Comparison of ENCODE assay signal across 15 mouse cellular contexts in the genomic region with DNA sequence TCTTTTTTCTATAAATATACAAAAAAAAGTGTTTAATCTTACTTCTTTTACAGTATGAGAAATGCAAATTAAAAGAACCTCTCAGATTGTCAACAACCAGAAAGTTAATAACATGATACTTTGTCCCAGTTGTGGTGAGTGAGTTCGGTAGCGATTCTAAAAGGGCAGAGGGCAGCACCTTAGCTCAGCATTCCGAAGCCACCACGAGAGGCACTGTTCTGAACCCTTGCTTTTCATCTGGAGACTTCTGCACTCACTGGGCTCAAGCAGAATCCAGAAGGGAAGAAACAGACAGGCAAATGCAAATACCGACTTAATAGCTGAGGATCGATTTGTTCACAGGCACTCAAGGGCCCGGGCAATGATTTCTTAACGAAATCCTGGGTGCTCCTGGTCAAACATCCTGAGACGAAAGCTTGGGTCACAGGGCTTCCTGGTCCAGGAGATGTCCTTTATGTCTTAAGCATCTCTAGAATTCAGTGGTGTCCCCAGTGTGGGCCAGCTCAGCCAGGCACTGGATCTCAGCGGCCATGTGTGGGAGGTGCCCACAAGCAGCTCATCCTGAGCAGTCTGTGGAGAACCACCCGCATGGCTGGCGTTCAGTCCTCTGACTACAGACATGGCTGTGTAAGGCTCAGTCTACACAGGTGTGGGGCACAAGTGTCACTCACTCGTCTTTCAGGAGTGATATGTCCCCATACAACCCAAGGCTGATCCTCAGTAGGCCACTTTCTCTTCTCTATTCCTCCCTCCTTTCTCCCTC. TPM values are rescaled to one million over a fixed set of nuclear protein-coding genes. Genes with fewer than 3 reads are reported as not detected.
DNase-seq lines count a peak whose midpoint lies in the region; ATAC-seq and TF ChIP-seq lines count a peak whose summit lies in the region.
"Had no signal": no experiment of that assay in that cellular context is flagged by ENCODE, and none has a peak within 500 bp of the region (broad histone marks: within the 10 kb centered on the region; RNA-seq: fewer than 3 reads in every experiment).

No protein-coding gene starts in this region.

- H3K4me1 ChIP-seq in heart, embryonic 10.5 days = peaks cover 21% of the 10 kb centered on the region
- H3K4me1 ChIP-seq in liver, postnatal 0 days (ENCODE audit: insufficient read depth) = no peaks in the 10 kb centered on the region
- peaks cover 21% of the 10 kb centered on the region for H3K4me1 ChIP-seq in limb, embryonic 10.5 days

- no peak for DNase-seq in heart, embryonic 10.5 days (ENCODE audit: low spot score)
- no peak for DNase-seq in heart, adult 18-20 months
- no peak for DNase-seq in liver, postnatal 0 days
- no peak for DNase-seq in liver
- peak; percentile 44 for DNase-seq in ZHBTc4 (ENCODE audit: low read depth, low spot score)
- no peak for DNase-seq in limb, embryonic 10.5 days (ENCODE audit: low spot score)
- no peak for DNase-seq in adrenal gland, postnatal 10 days
- DNase-seq: cerebellum, adult 9-11 months; left cerebral cortex, postnatal 4 days; lung, postnatal 10 days; thymus, adult 2 months had no signal

- H3K4me3 ChIP-seq in heart, embryonic 10.5 days = no peak overlapping the region
- H3K4me3 ChIP-seq in liver, postnatal 0 days (ENCODE audit: low read depth, low read length) = no peak overlapping the region
- H3K4me3 ChIP-seq in limb, embryonic 10.5 days = no peak overlapping the region

- WGBS in heart, embryonic 10.5 days = 47% methylated on average over 13 of the region's 13 CpGs
- WGBS in liver, postnatal 0 days (ENCODE audit: insufficient replicate concordance) = 50% methylated on average over 13 of the region's 13 CpGs
- WGBS in limb, embryonic 10.5 days = 51% methylated on average over 13 of the region's 13 CpGs

- TF ChIP-seq EP300 in liver, postnatal 0 days (IDR thresholded peaks at IDR 0.05; ENCODE audit: low read depth) = no peak

- H3K27me3 ChIP-seq in heart, embryonic 10.5 days (ENCODE audit: insufficient read depth, poor library complexity, severe bottlenecking) = no peaks in the 10 kb centered on the region
- no peaks in the 10 kb centered on the region for H3K27me3 ChIP-seq in liver, postnatal 0 days (ENCODE audit: insufficient read depth, low read length)
- no peaks in the 10 kb centered on the region for H3K27me3 ChIP-seq in limb, embryonic 10.5 days (ENCODE audit: low read depth, poor library complexity, severe bottlenecking)

- H3K36me3 ChIP-seq in heart, embryonic 10.5 days = no peaks in the 10 kb centered on the region
- H3K36me3 ChIP-seq in liver, postnatal 0 days (replicated peaks; ENCODE audit: insufficient read depth, low read length) = no peaks in the 10 kb centered on the region
- H3K36me3 ChIP-seq in limb, embryonic 10.5 days = peaks cover 6% of the 10 kb centered on the region; the same call in 1 of the 2 replicates

- no peak overlapping the region for H3K4me2 ChIP-seq in liver, postnatal 0 days (ENCODE audit: low read depth, low read length)

- no peak overlapping the region for H3K9ac ChIP-seq in liver, postnatal 0 days (replicated peaks)

- H3K9me3 ChIP-seq in heart, embryonic 10.5 days = 0 out of 2 replicates have a peak, but pooled peaks cover 7% of the 10 kb centered on the region
- no peaks in the 10 kb centered on the region for H3K9me3 ChIP-seq in liver, postnatal 0 days (ENCODE audit: low read length)
- H3K9me3 ChIP-seq in limb, embryonic 10.5 days (replicated peaks) = no peaks in the 10 kb centered on the region; the same call in 1 of the 2 replicates

- TF ChIP-seq CTCF in liver, postnatal 0 days (IDR thresholded peaks at IDR 0.05; ENCODE audit: low read depth) = peak; percentile 12; the same call in 1 of the 2 replicates

- no peak for ATAC-seq in liver, postnatal 0 days
- no peak for ATAC-seq in CD4-positive, CD25-positive, alpha-beta regulatory T cell, adult 4 months

- peak overlapping the region; percentile 47; the same call in 1 of the 2 replicates for H3K27ac ChIP-seq in heart, embryonic 10.5 days
- H3K27ac ChIP-seq in liver, postnatal 0 days (ENCODE audit: low read depth) = no peak overlapping the region
- H3K27ac ChIP-seq in limb, embryonic 10.5 days = peak overlapping the region; percentile 84

RNA-seq across cellular contexts. Expression of a gene that starts 18.3 kb away (rescaled TPM):
- polyA plus RNA-seq in heart, embryonic 10.5 days (2016; fragmentation: Nextera tagmentation; extraction: Ambion mirVana) = 0.06 and 0.20 TPM in 2 replicates
- not detected for total RNA-seq in heart, adult 18-20 months (2021)
- 0.07 and 0.09 TPM in 2 replicates for polyA plus RNA-seq in liver, postnatal 0 days (2015; fragmentation: Nextera tagmentation; extraction: Ambion mirVana)
- polyA plus RNA-seq in limb, embryonic 10.5 days (2016; fragmentation: Nextera tagmentation; extraction: Ambion mirVana) = 0.36 and 0.79 TPM in 2 replicates
- polyA plus RNA-seq in CD4-positive, CD25-positive, alpha-beta regulatory T cell, adult 4 months (2017; shearing (Covaris generic)) = 1 to 10 TPM; 3.3 to 3.8 TPM
- total RNA-seq in adrenal gland, postnatal 10 days (2021) = not detected
- total RNA-seq: gastrocnemius, adult 18-20 months had no signal
- polyA plus RNA-seq: C2C12; heart, embryonic 14.5 days had no signal

RNA-seq across cellular contexts. Expression of a gene that starts 19.1 kb away (rescaled TPM):
- polyA plus RNA-seq in heart, embryonic 10.5 days (2016; fragmentation: Nextera tagmentation; extraction: Ambion mirVana) = 49.5 and 70.0 TPM in 2 replicates
- total RNA-seq in heart, adult 18-20 months (2021) = 1 to 10 TPM; 1.1 to 1.3 TPM
- polyA plus RNA-seq in liver, postnatal 0 days (2015; fragmentation: Nextera tagmentation; extraction: Ambion mirVana) = 0.32 and 0.49 TPM in 2 replicates
- 31.3 and 39.5 TPM in 2 replicates for polyA plus RNA-seq in limb, embryonic 10.5 days (2016; fragmentation: Nextera tagmentation; extraction: Ambion mirVana)
- 10 to 100 TPM; 11.6 to 18.9 TPM for polyA plus RNA-seq in CD4-positive, CD25-positive, alpha-beta regulatory T cell, adult 4 months (2017; shearing (Covaris generic))
- total RNA-seq in adrenal gland, postnatal 10 days (2021) = 10 to 100 TPM in 1 of 2 experiments, 1 to 10 TPM in 1; 7.9 to 10.1 TPM

RNA-seq across cellular contexts. Expression of a gene that starts 40.7 kb away (rescaled TPM):
- polyA plus RNA-seq in heart, embryonic 10.5 days (2016; fragmentation: Nextera tagmentation; extraction: Ambion mirVana) = 139 and 162 TPM in 2 replicates
- total RNA-seq in heart, adult 18-20 months (2021) = 10 to 100 TPM; 21.5 to 21.8 TPM
- polyA plus RNA-seq in liver, postnatal 0 days (2015; fragmentation: Nextera tagmentation; extraction: Ambion mirVana) = 40.0 and 41.5 TPM in 2 replicates
- polyA plus RNA-seq in limb, embryonic 10.5 days (2016; fragmentation: Nextera tagmentation; extraction: Ambion mirVana) = 179 and 196 TPM in 2 replicates
- 10 to 100 TPM; 44.2 to 44.5 TPM for polyA plus RNA-seq in CD4-positive, CD25-positive, alpha-beta regulatory T cell, adult 4 months (2017; shearing (Covaris generic))
- total RNA-seq in adrenal gland, postnatal 10 days (2021) = 10 to 100 TPM; 51.6 to 54.8 TPM
